Mouse (Mus musculus) ES-E14 (cell line): ENCODE results near the gene Uroc1. TPM values are rescaled to one million over a fixed set of nuclear protein-coding genes. Genes with fewer than 3 reads are reported as not detected.

Experiments
- DNase-seq: peaks from one replicate; pipeline ENCODE4 v3.0.0-alpha.2; 2013; ENCODE audit warnings: low read depth, low spot score
- H3K27ac ChIP-seq: 2 replicates; pipeline ENCODE4 v1.5.1; 2012; ENCODE audit warnings: low read depth, mild to moderate bottlenecking, low read length, moderate library complexity, mixed read lengths; ENCODE audit not compliant: poor library complexity, insufficient read depth, severe bottlenecking
- H3K36me3 ChIP-seq: 2 replicates; pipeline ENCODE4 v1.6.1; 2012; ENCODE audit warnings: mild to moderate bottlenecking, low read length, moderate library complexity, mixed read lengths; ENCODE audit not compliant: control insufficient read depth, poor library complexity, insufficient read depth, severe bottlenecking
- H3K4me1 ChIP-seq, 2 experiments: fragments of 150-350 bp in 1 of 2; sonication (generic) in 1 of 2; 2 replicates each; pipeline ENCODE4 v1.6.1; 2012; ENCODE audit warnings: low read length in 2 of 2, mild to moderate bottlenecking in 1 of 2, mixed read lengths in 1 of 2; ENCODE audit not compliant: control insufficient read depth in 2 of 2, insufficient read depth in 2 of 2, poor library complexity in 1 of 2
- H3K4me3 ChIP-seq, 2 experiments: fragments of 150-350 bp in 1 of 2; sonication (generic) in 1 of 2; 2 replicates each; pipeline ENCODE4 v1.5.1; 2012; ENCODE audit warnings: low read length in 2 of 2, low read depth in 1 of 2, mild to moderate bottlenecking in 1 of 2, mixed read lengths in 1 of 2; ENCODE audit not compliant: insufficient read depth in 1 of 2, poor library complexity in 1 of 2, severe bottlenecking in 1 of 2
- H3K9ac ChIP-seq: 2 replicates; pipeline ENCODE4 v1.6.1; 2012; ENCODE audit warnings: low read depth, mild to moderate bottlenecking, low read length, mixed read lengths; ENCODE audit not compliant: poor library complexity, insufficient read depth, severe bottlenecking
- H3K9me3 ChIP-seq: fragments of 150-350 bp; sonication (generic); 2 replicates; pipeline ENCODE4 v1.6.1; 2012; ENCODE audit warnings: low read depth, mild to moderate bottlenecking, low read length; ENCODE audit not compliant: control insufficient read depth, insufficient read depth
- CHD2 ChIP-seq: IDR thresholded peaks from 2 replicates; pipeline ENCODE4 v1.6.1; 2014; ENCODE audit warnings: mild to moderate bottlenecking, low read depth, low read length, inconsistent platforms
- HCFC1 ChIP-seq: IDR thresholded peaks from 2 replicates; pipeline ENCODE4 v1.6.1; 2012; ENCODE audit warnings: low read length, inconsistent platforms, borderline replicate concordance; ENCODE audit not compliant: insufficient read depth
- MAFK ChIP-seq: IDR thresholded peaks from 2 replicates; pipeline ENCODE4 v1.6.1; 2014; ENCODE audit warnings: mild to moderate bottlenecking, low read depth, low read length, inconsistent platforms; ENCODE audit not compliant: insufficient read depth
- ZC3H11A ChIP-seq: IDR thresholded peaks from 2 replicates; pipeline ENCODE4 v1.6.1; 2012; ENCODE audit warnings: low read depth, mild to moderate bottlenecking, inconsistent platforms, low read length, borderline replicate concordance
- ZNF384 ChIP-seq: IDR thresholded peaks from 2 replicates; pipeline ENCODE4 v1.6.1; 2012; ENCODE audit warnings: low read depth, low read length, inconsistent platforms
- in situ Hi-C, 2 experiments: fragments of 600-800 bp; cut with MboI; formaldehyde crosslinking; loops; one replicate each; pipeline ENCODE4 v1.15.1; 2025; ENCODE audit warnings: low sequenced_read_pairs in 2 of 2, inconsistent platforms in 1 of 2; ENCODE audit not compliant: unreplicated experiment in 2 of 2
- total RNA-seq: library from RNA; depleted of rRNA; stranded (reverse); fragments of 300-350 nt; gene quantifications from 2 replicates; pipeline ENCODE4 v1.2.3, GENCODE M21; 2012

Uroc1 gene
- total RNA-seq, 1 experiment = 0.09 TPM

DNA sequence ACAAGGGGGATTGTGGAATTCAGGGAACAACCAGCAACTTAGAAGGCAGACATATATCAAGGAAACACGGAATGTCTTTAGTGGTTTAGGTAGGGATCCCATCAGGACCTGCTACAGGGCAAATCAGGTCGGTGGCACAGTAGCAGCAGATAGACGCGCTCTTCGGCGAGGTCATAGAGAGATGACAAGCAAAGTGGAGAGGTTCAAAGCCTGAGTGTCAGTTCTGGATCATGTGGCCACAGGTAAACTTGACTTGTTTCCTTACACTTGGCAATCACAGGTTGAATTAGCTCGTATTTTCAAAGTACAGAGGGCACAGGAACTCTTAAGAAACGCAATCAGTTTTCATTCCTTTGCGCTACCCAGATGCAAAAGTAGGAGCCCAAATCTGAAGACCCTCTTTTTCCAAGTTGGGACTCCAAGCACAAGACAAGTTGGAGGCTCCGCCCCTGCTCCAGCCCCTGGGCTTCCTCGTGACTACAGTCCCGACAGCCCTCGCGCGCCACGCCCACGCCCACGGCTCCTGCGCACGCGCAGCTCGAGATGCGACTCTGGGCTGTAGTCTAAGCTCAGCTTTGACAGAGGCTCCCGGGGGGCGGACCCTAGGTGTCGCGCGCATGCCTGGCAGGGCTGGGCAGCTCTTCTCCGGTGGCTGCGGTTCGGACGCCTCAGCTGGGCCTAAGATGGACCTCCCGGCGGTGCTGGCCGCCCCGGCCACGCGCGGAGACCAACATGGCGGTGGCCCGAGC lies 36.1 kb downstream of the Uroc1 start, which contains the start of gene Zxdc:
Gene Zxdc (plus strand): TSS at position 517 of the 749 bp plus-strand sequence.
- TF ChIP-seq ZC3H11A (no peak), ZNF384 (no peak), MAFK (no peak), HCFC1 (no peak), CHD2 (no peak)

DNA sequence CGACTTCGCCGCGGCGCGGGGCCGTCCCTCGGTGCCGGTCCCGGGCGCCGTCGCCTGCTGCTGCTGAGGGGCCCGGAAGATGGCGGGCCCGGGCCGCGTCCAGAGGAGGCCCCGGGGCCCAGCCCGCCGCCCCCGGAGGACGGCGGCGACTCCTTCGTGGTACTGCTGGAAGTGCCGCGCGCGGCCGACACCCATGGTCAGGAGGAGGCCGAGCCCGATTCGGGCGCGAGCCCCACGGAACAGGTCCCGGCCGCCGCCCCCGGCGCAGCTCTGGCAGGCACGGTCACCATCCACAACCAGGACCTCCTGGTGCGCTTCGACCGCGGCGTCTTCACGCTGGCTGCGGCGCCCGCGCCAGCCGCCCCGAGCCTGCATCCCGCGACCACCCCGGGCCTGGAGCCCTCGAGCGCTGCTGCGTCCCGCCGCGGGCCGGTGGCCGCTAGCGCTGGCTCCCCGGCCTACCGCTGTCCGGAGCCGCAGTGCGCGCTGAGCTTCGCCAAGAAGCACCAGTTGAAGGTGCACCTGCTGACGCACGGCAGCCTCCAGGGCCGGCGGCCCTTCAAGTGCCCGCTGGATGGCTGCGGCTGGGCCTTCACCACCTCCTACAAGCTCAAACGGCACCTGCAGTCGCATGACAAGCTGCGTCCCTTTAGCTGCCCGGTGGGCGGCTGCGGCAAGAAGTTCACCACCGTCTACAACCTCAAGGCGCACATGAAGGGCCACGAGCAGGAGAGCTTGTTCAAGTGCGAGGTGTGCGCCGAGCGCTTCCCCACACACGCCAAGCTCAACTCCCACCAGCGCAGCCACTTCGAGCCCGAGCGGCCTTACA lies 36.9 kb downstream of the Uroc1 start:
- in situ Hi-C loops = no loop called here
- peak; percentile 22 for DNase-seq
- H3K4me1 ChIP-seq = peaks cover 3 to 9% of the 10 kb centered on the region in 2 experiments; a peak in 3 of 4 replicates
- no peak overlapping the region for H3K27ac ChIP-seq
- peak overlapping the region; percentile 70 to 91 for H3K4me3 ChIP-seq
- no peak for TF ChIP-seq ZC3H11A
- no peak for TF ChIP-seq ZNF384
- TF ChIP-seq HCFC1 = no peak
- TF ChIP-seq MAFK = no peak
- no peak for TF ChIP-seq CHD2
- peaks cover 11% of the 10 kb centered on the region for H3K36me3 ChIP-seq
- H3K9ac ChIP-seq = peak overlapping the region; percentile 86
- H3K9me3 ChIP-seq = no peaks in the 10 kb centered on the region

More for the DNA sequence above, 36.1 kb downstream of the Uroc1 start, which contains the start of gene Zxdc:
- H3K9ac ChIP-seq = peak within 1 kb of the TSS; percentile 86
- peaks cover 3 to 9% of the 10 kb centered on the region in 2 experiments; a peak in 3 of 4 replicates for H3K4me1 ChIP-seq
- DNase-seq = peak; percentile 96
- H3K27ac ChIP-seq = no peak within 1 kb of the TSS
- no peaks in the 10 kb centered on the region for H3K9me3 ChIP-seq
- H3K36me3 ChIP-seq = peaks cover 11% of the 10 kb centered on the region
- in situ Hi-C loops = no loop called here
- peak within 1 kb of the TSS; percentile 70 to 91 for H3K4me3 ChIP-seq

DNA sequence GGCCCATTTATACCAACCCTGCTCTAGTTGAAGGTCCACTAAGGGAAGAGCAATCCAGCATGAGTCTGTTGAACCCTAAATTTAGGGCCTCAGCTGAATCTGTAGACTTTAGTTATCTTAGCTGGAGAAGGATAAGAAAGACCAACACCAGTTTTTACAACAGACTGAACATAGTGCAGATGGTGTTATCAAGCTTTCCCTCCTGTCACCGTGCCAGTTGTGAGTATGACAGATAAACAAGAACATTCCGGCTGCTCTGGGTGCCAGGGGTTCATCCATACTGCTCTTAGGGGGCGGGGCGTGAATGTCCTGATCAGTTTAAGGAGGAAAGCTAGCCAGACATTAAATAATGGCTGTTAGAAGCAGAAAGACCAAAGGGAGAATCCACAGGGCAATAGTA lies 41.6 kb downstream of the Uroc1 start:
- H3K9ac ChIP-seq = no peak overlapping the region
- DNase-seq = no peak
- no peak for TF ChIP-seq CHD2
- no peak for TF ChIP-seq HCFC1
- no peak for TF ChIP-seq ZC3H11A
- no peak for TF ChIP-seq ZNF384
- no peak for TF ChIP-seq MAFK
- H3K4me3 ChIP-seq = no peak overlapping the region
- H3K27ac ChIP-seq = no peak overlapping the region
- H3K9me3 ChIP-seq = no peaks in the 10 kb centered on the region
- H3K4me1 ChIP-seq = peaks cover 0 to 3% of the 10 kb centered on the region in 2 experiments; a peak in 2 of 4 replicates
- in situ Hi-C loops = no loop called here
- peaks cover 24% of the 10 kb centered on the region for H3K36me3 ChIP-seq

- no peaks in the 10 kb centered on the region for H3K4me1 ChIP-seq
- no peak for DNase-seq
- no peak overlapping the region for H3K4me3 ChIP-seq
- no peak overlapping the region for H3K9ac ChIP-seq
- H3K9me3 ChIP-seq = no peaks in the 10 kb centered on the region
- peaks cover 30% of the 10 kb centered on the region for H3K36me3 ChIP-seq
- TF ChIP-seq ZNF384 (no peak), HCFC1 (no peak), CHD2 (no peak), ZC3H11A (no peak), MAFK (no peak)
- in situ Hi-C loops = no loop called here
- no peak overlapping the region for H3K27ac ChIP-seq
Measured at GRCm38 (mm10) chr6:90377708-90378107, 44.6 kb downstream of the Uroc1 start.
